Mouse (Mus musculus) embryonic fibroblast, embryonic 13.5 days (primary cell): ENCODE measurements at regions not wholly inside any gene's neighbourhood (a gene's known extent, or its start where the extent isn't known, plus 50 kb on each side); places are given as distances from the start of the nearest gene placed in this dataset.

Experiments used
- CTCF ChIP-seq: IDR thresholded peaks from 2 replicates; pipeline ENCODE4 v1.5.1; 2011; ENCODE audit warnings: mild to moderate bottlenecking, control low read depth, low read length, moderate library complexity, borderline replicate concordance; ENCODE audit not compliant: insufficient read depth
- POLR2A ChIP-seq: IDR thresholded peaks from 2 replicates; pipeline ENCODE4 v1.6.1; 2011; ENCODE audit warnings: low read depth, mild to moderate bottlenecking, control low read depth, low read length, moderate library complexity

- TF ChIP-seq POLR2A, result no peak
- no peak for TF ChIP-seq CTCF
Observed at GRCm38 (mm10) chr13:107378076-107378475, 356.1 kb upstream of the Kif2a start.
